Mouse (Mus musculus) frontal cortex, postnatal 10 days (tissue): ENCODE measurements around the gene Fam71a.
"Not testable (repeated sequence)": the region's sequence is repeated elsewhere in the genome, so short reads cannot be mapped to it uniquely, and the experiment has no call there.

Experiments
- DNase-seq, 2 experiments: peaks; one replicate each; pipeline ENCODE4 v3.0.0; 2022; ENCODE audit warnings: low spot score in 2 of 2, mixed read lengths in 1 of 2

The Fam71a gene

GRCm38 (mm10) chr1:191181469-191182259, 17.0 kb upstream of the Fam71a start:
- no peak for DNase-seq

DNA sequence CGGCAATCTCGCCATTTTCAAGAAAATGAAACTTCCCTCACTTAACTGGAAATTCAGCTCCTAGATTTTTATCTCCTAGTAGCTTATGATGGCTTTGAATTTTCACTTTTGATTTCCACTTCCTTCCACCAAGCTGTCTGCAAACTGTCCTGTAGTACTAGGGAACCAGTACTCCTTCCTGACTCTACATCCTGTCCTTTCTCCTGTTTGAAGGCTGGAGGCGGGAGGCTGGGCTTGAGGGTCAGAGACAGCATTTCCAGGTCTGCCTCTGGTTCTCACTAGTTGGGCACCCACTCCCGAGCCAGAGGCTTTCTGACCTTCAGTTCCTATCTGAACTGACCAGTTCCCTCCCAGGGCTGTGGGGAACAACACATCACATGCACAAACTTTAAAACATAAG, 15.8 kb upstream of the Fam71a start:
- DNase-seq, result no peak

GRCm38 (mm10) chr1:191179846-191180245, 15.2 kb upstream of the Fam71a start:
- no peak for DNase-seq

GRCm38 (mm10) chr1:191178511-191179188, 14.0 kb upstream of the Fam71a start:
- DNase-seq, result no peak

DNA sequence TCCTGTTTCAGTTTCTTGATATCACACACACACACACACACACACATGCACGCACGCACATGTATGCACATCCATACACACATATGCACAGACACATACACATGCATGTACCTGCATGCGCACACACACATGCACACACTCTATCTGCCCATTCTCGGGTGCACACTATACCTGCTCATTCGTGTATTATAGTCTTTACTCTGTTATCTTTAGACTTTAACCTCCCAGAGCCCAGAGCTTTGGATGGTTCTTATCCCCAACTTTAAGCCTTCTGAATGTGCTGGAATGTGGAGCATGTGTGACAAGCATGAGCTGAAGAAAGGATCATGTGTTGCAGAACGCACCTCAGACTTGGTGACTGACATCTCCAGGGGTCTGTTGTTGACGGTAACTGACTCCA, 12.3 kb upstream of the Fam71a start:
- DNase-seq, result no peak

DNA sequence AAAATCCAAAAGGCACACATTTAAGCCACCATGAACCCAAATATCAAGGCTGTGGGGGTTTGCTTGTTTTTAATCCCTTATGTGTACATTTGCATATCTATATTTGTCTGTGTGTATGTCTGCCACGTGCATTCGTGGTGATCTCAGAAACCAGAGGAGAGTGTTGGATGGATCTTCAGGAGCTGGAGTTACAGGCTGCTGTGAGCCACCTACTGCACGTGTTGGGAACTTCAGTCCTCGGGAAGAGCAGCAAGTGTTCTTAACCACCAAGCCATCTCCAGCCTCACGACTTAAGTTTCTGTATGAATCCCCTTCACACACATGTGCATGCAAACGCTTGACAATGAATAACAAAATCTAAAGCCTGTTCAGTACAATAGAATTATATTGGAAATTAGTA, 7.9 kb upstream of the Fam71a start:
- peak in 1 of 2 experiments; percentile 43 for DNase-seq

DNA sequence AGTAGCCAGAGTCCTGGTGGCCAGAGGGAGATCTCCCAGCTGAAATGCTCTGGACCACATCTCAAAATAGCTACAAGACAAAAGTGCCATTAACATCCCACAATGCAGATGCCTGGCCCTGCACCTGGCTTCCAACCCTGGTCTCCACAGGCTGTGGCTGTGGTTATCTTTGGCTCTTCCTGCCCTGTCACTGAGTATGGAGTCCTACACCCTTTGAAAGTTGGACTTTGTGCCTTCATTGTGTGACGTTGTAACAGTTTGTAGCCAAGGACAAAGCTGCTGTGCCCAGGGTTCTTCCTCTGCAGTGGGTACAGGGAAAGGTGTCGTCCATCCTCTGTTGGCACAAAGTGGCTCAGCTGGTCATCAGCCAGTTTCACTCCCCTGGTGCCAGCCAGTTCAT, 5.8 kb upstream of the Fam71a start:
- DNase-seq, result no peak

DNA sequence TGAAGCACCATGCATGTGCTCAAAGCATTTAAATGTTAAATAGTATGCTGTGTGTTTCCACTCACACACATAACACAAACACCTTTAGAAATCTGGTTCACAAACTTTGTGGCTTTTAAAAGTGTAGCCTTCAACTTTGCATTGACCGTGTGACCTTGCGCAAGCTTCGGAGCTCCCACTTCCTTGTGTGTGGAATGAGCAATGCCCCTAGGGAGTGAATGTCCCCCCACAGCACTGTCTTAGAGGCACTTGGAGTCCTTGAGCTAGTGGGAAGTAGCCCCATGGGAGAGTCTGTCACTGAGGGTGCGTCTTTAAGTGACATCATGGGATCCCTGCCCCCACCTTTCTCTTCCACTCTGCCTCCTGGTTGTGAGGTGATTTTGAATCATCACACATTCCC, 1.6 kb upstream of the Fam71a start:
- DNase-seq, result no peak

DNA sequence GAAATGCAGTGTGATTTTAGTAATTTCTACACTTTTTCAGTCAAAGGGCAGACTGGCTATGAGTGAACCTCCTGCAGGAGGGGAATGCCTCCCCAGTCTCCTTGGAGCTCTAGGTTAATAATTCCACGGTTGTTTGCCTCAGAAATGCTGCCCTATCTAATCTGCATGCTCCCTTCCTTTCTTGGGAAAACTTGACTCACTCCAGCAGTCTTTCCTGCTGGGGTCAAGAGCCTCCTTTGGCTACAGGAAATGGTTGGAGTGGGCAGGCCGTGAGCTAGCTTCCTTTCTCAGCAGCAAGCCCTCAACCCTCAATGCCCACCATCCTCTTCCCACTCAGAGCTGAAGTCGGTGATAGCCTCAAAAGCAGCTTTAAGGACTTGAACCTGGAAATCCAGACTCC, 10.3 kb downstream of the Fam71a start:
- DNase-seq, result no peak

DNA sequence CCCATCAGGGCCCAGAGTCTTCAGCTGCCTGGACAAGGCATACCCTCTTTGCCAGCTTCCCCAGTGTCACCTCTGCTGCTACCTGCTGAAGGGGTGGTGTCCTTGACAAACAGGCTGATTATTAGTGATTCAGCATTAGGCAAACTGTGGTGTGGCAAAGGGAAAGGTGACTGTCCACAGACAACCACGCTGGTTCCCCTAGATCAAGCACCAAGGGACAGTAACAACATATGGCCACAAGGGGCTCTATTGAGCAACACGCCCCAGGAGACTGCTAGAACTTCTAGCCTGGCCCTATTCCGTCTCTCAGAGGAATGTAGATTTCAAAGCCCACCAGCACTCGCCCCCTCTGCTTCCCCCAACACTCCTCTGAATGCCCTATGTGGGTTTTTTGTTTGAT, 11.6 kb downstream of the Fam71a start:
- peak in 1 of 2 experiments; percentile 28 for DNase-seq

- DNase-seq, result no peak
Measured at GRCm38 (mm10) chr1:191150924-191151605, 13.6 kb downstream of the Fam71a start.

DNA sequence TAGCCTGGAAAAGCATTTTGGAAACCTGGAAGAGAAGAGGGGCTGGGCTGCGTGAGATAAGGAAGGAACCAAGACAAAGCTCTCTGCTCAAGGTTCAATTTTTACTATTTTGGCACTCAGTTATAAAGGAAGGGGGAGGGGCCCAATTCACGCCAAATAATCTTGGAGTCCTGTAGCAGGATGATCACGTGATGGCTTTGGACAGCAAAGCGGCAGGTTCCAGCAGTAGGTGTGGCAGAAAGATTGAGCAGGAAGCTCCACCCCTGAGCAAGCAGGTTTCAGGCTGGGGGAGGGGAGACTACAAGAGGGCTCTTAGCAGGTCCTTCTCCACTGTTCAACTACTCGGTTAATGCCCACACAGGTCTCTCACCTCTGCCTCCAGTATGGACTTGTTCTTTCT, 15.1 kb downstream of the Fam71a start:
- DNase-seq, result not testable (repeated sequence)

DNA sequence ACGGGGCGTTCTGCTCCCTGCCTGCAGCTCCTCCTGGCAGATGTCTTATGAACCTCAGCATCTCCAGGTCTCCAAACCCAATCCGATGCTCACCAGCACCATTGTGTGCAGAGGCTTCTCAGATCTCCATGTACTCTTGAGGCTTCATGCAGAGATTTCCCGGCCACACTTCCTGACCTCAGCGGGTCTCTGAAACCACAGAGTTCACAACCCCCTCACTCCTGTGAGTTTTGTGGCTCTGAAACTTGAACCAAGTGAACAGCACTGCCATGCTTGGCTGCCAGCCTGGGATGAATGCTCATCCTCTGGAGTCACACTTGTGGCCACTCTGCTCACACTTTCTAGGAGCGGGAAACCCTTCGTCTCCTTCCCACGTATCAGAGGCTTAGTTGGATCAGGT, 23.6 kb downstream of the Fam71a start:
- no peak for DNase-seq

DNA sequence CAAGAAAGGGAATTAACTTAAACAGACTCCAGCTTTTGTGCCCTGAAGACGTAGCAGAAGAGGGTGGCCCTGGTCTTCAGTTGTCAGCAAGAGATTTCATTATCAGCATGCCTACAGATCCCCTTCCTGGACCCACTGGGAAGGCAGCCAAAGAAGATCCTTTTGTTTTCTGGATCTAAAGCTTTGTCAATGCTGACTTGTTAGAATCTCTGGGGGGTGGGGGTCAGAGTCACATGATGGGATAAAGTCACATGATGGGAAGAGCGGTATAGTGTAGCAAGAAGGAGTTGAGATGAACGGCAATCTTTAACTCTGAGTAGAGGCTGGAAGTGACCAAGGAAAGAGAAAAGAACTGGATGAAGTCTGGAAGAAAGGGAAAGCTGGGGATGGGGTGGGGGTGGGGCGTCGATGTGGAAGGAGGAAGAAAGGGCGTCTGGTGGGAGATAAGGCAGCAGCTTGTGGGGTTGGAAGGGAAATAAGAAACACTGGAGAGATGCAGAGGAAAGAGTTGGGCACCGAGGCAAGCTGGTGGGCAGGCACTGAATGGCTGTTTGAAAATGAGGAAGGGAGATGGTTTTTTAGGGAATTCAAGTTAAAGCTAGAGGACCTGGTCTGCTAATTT, 25.6 kb downstream of the Fam71a start:
- no peak for DNase-seq

GRCm38 (mm10) chr1:191138436-191138835, 26.2 kb downstream of the Fam71a start:
- no peak for DNase-seq

- DNase-seq, result no peak
Measured at GRCm38 (mm10) chr1:191135406-191135805, 29.2 kb downstream of the Fam71a start.

GRCm38 (mm10) chr1:191132934-191133333, 31.7 kb downstream of the Fam71a start:
- no peak for DNase-seq

- DNase-seq, result no peak
Measured at GRCm38 (mm10) chr1:191132240-191132639, 32.4 kb downstream of the Fam71a start.

DNA sequence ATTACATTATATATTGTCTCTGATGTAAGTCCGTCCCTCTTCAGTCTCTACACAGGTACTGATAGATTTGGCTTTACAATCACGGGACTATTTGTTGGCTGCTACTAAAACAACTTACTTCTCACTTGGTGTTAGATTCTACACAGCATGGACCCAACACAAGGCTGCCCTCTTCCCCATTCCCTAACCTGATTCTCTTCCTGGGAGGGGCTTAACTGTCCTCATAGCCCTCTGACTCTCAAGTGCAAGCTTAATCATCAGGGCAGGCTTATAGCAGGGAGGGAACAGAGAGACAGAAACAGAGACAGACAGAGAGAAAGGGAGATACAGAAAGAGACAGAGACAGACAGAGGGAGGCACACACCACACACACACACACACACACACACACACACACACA, 32.9 kb downstream of the Fam71a start:
- no peak for DNase-seq

DNA sequence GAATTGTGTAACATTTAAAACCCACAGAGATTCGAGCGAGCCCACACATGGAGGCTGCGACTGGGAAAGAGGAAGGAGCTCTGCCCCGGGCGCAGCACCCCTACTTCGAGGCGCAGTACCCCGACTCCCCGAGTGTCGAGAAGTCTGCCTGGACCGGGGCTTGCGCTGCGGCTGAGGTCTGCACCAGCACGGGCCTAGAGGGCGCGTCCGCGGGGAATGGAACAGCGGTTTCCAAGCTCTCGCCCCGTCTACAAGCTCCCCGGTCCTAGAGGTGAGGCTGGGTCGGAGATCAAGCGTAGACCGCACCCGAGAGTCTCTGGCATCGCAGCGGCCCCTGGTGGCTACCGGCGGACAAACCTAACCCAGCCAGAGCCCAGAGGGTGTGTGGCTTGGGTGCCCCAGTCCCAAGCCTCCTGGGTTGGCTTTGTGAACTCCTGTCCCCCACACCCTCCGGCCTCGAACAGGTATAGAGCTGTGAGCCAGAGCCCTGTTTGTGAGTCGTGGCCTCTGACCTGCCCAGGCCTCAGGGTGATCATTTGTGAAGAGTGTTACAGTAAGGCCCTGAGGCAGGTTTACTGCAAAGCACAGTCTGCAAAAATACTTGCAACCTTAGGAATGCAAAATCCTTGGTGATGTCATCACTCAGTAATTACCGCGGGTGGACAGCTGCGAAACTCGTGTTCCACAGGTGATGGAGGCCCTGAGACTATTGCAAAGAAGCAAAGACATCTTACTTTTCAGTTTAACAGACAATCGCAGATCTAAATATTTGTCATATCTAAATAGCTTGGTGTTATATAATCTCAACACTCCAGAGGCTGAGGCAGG, 38.6 kb downstream of the Fam71a start:
- peak in 1 of 2 experiments; percentile 52 for DNase-seq

- no peak for DNase-seq
Measured at GRCm38 (mm10) chr1:191124288-191124687, 40.3 kb downstream of the Fam71a start.
